Mouse (Mus musculus): Measurements from ENCODE around the gene Myom1.

The Myom1 gene

DNA sequence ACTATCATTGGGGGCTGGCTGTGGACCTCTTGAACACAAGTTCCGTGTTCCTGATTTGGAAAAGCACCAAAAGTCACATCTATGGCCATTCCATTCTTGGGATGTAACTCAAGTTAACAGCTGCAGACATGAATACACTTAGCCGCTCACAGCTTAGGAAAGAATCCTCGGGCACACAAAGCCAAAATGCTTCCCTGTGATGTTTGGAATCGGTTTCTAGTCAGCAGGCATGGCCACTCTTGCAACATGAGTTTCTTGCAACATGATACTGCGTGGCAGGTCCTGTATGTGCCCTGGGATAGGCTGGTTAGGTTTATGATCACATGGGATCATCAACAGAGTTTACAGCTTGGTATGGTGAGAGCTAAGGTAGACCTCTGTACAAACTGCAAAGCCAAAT lies 91.4 kb downstream of the Myom1 start:
- ATAC-seq (ENCODE audit: insufficient number of reproducible peaks, low FRiP score, low TSS enrichment): no peak

DNA sequence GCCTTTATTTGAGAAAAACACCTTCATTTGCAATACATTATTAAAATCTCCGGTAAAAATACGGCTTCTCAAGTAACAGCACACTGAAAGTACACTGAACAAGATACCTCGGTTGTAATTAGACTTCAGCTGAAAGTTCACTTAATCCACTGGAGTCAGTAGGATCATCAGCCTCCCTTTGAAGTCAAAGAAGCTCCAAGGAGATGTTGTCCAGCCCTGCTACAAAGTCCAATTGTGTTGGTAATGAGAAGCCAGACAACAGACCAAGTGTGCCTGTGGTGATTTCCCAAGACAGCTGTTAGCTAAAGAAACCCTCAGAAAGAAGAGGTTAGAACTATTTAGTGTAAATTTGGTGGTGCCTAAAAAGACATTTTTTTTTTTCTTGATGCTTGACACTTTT lies 92.0 kb downstream of the Myom1 start:
- no peak for ATAC-seq (ENCODE audit: insufficient number of reproducible peaks, low FRiP score, low TSS enrichment)

DNA sequence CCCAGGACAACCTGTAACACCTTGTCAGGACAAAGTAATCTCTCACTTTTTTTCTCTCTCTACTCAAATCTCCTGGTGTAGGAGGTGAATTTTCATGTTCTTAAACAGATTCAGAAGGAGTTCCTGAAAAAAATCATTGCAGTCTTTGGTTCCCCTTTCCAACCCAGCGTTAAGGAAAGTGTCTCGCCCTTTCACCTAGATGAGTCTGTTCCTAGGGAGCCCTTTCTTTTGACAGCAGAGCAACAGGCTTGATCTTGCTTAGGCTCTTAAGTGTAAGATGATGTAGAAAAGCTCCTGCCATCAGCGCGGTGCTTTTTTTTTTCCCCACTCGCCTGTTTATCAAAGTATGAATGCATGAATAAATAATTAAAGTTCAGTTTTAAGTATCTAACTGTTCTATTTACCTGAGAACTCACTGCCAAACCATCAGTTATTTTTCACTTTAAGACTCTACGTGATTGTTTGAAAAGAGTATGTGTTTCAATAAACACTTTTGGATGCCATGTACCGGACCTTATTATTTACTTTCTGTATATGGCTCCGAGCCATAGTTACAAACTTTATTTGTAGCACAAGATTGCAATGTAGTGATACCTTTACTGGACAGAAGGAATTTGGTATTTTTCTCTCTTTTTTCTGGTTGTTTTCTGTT lies 94.2 kb downstream of the Myom1 start:
- ATAC-seq (ENCODE audit: insufficient number of reproducible peaks, low FRiP score, low TSS enrichment): no peak

DNA sequence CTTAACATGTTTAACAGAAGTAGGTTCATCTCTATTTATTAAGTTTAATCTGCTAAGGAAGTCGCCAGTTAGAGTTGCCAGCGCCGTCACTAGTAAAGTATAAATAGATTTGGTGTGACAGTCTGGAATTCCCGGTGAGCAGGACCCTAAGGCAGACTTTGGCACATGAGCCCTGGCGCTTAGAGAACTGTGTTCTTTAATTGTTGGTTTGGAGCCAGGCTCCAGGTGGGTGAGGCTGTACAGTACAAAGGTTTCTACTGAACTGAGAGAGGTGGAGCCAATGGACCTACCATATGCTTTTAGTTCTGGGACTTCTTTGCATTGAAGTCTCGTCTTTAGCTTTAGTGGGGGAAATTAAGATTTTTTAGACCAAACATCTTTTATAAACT lies 94.8 kb downstream of the Myom1 start:
- ATAC-seq (ENCODE audit: insufficient number of reproducible peaks, low FRiP score, low TSS enrichment): no peak

DNA sequence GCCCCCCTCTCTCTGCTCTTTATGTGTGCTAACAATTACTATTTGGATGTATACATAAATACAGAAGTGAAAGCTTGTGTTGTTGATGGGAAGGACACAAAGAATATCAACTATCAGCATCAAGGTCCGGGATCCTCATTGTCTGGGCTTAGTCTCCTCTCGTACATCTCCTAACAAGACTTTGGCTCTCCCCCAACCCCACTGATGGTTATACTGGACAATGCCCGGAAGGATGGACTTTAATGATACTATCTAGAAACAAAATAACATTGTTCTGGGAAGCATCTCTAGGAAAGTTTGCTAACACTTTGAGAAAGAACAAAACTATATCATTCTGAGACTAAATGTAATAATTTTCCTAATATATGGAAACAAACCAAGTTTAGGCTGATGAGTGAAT lies 96.2 kb downstream of the Myom1 start:
- ATAC-seq (ENCODE audit: insufficient number of reproducible peaks, low FRiP score, low TSS enrichment): no peak

DNA sequence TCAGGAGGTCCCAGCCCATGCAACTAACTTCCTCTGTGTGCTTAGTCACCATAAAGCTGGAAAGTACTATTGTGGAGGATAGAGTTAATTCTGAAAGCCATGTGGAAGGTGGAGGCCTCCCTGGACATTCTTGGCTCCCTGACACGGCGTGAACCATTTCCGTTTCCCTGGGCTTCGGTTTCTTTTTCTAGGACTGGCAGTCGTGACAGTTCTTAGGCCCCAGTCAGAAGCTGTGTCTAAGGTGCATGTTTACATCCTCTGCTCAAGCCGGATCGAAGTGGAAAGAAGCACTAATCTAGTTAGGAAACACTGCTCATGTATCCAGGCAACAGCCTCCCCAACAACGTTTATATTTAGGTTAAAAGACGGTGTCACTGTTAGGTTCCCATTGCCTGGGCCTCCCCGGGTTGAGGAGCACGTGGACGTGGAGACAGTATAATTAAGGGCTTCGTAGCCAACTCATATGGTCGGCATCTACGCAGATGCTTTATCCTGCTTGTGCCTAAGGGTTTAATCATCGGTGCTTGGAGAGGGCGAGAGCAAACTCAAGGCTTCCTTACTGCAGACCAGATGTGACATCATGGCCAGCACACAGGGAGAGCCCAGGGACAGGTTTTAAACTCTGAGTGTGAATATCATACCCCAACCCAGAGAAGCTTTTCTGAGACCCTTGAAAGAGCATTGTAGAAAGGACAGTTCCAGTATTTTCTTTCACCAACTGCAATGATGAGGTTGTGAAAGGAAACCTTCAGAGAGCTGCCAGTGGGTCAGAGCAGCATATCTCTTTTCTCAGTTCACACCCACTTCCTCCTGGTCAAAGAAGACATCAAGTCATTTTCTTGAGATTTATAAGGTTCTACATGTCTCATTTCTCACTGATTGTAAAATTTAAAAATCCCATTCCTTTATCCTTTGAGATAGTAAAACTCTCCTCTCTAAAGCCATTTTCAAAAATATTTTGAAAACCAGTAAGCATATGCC lies 100.4 kb downstream of the Myom1 start:
- no peak for ATAC-seq (ENCODE audit: insufficient number of reproducible peaks, low FRiP score, low TSS enrichment)

DNA sequence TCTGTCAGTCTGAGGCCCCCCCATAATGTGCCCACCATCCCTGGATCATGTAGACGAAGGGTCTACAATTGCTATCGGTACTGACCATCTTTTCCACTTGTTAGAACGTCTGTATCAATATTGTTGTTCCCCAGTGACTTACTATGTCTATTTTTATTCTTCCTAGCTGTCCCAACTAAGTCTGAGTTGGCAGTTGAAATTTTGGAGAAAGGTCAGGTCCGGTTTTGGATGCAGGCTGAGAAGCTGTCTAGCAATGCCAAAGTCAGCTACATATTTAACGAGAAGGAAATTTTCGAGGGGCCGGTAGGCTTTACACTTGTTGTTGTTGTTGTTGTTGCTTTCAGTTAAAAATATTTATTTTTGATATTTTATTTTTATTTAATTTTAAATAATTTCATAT lies 102.9 kb downstream of the Myom1 start:
- ATAC-seq (ENCODE audit: insufficient number of reproducible peaks, low FRiP score, low TSS enrichment): no peak

DNA sequence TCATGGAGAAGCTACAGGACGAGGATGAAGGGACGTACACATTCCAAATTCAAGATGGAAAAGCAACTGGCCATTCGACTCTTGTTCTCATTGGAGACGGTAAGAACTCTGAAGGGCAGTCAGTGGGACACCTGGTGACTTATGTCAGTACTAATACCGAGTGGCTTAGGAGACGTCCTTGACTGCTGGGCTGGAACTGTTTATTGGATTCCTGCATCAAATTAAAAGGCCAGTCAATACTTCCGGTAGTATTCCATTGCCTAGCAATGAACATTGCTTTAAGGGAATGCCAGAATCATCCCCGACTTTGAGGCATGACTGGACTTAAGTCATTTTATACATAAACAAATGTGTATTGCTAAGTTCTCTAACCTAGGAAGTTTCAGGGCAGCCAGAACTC lies 103.8 kb downstream of the Myom1 start:
- ATAC-seq (ENCODE audit: insufficient number of reproducible peaks, low FRiP score, low TSS enrichment): no peak

DNA sequence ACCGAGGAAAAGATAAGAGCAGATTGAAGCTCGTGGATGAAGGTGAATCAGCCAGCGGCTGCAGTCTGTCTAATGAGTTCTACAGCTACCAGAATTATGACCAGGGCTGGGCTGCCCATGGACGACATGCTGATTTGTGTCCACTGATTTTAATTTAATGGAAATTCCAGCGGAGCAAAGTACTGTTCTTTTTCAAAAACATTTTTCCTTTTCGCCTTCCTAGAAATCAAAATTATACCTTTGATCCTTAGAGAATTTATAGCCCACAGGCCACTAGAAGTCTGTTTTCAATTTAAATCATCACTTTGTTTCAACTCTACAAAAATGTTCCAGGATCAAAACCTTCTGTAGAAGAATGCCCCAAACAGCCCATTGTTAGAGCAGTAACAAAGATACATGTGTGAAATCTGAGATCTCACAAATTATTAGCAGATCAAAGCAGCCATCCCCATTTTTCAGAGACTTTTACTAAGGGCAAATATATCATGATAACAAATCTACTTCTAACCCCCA lies 108.4 kb downstream of the Myom1 start:
- no peak for ATAC-seq (ENCODE audit: insufficient number of reproducible peaks, low FRiP score, low TSS enrichment)

DNA sequence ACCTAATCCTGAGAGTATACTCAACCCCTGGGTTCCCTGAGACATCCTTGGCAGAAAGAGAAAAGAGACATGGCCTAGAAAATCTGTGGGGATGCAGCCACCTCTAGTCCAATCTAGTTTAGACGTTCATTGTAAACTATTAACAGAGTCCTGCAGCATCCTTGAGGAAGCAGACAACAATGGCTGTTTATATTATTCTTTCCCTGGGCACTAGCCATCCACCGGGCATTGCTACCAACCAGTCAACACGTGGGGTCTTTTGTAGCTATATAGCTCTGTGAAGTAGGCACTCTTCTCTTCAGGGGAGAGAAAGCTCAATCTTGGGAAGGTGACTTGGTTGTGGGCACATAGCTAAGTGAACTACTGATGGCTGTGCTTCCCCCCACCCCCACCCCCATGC lies 110.3 kb downstream of the Myom1 start:
- ATAC-seq (ENCODE audit: insufficient number of reproducible peaks, low FRiP score, low TSS enrichment): no peak

DNA sequence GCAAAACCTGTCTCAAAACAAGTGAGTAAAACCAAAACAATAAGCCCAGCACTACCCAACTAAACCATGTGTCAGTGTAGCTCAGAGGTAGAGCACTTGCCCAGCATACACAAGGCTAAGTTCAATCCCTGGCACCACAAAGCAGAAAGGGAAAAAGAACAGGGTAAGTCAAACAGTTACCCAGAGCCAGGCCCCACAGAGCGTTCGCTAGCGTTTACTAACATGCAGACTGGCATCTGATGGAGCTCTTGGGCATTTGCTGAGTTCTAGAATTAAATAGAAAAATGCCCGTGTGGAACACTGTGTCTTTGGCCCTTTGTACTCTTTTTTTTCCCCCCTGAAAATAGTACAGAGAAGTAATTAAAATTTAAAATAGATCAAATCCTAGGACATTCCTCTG lies 111.8 kb downstream of the Myom1 start:
- no peak for ATAC-seq (ENCODE audit: insufficient number of reproducible peaks, low FRiP score, low TSS enrichment)

DNA sequence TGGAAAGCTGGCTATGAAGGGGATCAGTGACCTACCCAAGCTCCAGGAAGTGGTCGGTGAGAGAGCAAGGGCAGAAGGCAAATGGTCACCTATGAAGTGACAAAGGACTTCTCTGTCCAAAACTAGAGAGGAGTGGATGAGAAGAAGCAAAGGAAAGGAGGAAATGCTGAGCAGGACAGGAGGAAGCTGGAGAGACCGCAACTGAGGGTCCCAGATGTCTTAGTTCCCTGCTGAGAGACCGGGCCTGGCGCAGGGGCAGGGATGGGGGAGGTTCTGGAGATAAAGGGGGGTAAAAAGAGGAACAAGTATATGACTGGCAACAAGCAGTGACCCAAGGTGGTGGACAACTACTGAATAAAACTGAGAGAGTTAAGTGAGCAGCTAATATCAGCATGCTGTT lies 115.5 kb downstream of the Myom1 start:
- ATAC-seq (ENCODE audit: insufficient number of reproducible peaks, low FRiP score, low TSS enrichment): no peak

DNA sequence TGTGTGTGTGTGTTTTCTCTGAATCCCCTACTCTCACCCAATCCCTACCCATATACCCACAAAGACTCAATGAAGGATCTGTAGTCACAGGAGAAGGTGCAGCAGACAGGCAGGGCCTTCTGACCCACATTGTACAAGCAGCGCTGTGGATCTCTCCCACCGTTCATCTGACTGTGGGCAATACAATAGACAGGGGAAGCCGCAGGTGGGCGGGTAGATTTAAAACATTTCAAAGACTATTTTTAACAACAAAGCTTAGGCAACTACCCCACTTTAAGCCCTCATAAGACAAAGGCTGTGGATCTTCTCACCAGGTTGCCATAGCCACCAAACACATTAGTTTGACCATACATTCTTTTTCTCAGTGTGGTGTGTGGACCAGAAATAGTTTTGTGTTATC lies 116.2 kb downstream of the Myom1 start:
- no peak for ATAC-seq (ENCODE audit: insufficient number of reproducible peaks, low FRiP score, low TSS enrichment)

DNA sequence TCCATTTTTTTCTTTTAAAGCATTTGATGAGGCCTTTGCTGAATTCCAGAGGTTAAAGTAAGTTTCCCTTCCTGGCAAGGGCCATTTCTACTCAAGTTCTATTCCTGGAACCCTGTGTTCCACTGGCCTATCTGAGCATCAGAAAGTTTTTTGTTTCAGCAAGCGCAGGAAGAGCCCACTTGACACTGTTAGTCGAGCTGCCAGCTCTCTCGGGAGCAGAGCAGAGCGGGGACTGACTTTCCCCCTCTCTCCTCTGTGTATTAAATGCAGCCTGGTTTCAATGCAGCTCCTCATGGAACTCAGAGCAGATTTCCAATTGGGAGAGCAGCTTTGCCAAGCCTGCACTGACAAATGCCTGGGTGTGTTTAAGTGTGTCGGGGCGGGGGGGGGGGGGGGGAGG lies 118.2 kb downstream of the Myom1 start:
- ATAC-seq (ENCODE audit: insufficient number of reproducible peaks, low FRiP score, low TSS enrichment): no peak

DNA sequence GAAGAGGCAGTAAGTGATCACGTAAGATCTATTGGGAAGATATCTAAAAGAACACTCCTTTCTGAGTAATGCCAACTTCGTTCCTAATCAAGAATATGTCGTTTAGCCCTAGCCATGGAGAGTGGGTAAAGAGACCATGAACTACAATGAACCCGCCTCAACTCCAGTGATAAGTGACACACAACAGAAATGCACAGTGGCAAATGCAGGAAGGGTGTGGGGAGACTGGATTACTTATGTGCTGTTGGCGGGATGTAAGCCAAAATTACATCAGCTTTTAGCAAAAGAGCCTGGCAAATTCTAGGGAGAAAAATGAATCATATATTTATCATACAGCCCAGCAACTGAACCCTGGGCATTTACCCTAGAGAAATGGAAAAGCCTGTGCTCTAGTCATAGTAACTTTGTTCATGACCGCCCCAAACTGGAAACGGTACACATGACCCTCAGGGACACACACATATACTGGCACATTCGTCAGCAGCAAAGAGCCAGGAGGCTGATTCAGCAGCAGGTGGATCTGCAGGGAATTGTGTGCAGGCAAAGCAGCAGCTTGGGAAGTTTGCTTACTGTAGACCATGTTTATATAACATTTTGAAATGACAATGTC lies 121.7 kb downstream of the Myom1 start:
- no peak for ATAC-seq (ENCODE audit: insufficient number of reproducible peaks, low FRiP score, low TSS enrichment)

DNA sequence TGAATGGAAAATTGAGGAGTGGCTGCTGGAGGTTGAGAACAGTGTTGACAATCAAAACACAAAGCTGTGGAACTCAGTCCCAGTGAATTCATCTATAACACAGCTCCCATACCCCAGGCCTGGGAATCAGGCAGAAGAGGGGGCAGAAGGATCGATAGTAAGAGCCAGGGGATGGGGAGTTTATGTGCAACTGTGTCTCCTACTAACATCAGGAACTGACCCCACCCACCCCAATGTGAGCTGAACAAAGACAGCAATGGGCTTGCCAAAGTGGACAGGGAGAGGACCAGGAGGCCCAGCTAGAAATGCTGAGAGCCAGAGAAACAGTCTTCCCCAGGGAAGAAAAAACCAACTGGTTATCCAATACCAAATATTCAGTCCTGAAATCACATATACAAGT lies 122.2 kb downstream of the Myom1 start:
- ATAC-seq (ENCODE audit: insufficient number of reproducible peaks, low FRiP score, low TSS enrichment): no peak

DNA sequence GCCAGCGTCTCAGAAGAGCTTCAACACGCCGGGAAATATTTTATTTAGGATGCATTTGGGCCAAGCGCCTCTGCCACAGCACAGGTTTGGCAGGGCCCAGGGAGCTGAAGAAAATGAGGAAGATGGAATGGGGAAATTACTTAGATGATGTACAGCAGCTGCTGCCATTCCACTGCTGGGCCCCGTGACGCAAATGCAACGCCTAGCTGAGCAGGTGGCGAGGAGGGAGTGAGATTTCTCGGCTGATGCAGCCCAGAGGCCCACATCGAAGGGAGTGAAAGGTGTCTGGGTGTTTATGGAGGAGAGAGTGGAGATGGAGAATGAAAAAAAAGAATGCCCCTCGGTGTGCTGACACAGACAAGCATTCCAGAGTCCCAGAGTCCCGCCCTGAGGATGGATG lies 123.1 kb downstream of the Myom1 start:
- no peak for ATAC-seq (ENCODE audit: insufficient number of reproducible peaks, low FRiP score, low TSS enrichment)

DNA sequence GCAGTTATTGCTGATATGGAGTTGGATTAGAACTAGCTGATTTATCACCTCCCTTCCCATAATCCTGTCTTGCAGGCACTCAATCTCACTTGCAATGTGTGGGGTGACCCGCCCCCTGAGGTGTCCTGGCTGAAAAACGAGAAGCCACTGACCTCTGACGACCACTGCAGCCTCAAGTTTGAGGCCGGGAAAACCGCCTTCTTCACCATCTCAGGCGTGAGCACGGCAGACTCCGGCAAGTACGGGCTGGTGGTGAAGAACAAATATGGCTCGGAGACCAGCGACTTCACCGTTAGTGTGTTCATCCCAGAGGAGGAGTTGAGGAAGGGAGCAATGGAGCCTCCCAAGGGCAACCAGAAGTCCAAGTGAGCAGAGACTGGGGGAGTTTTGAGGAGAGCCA lies 123.6 kb downstream of the Myom1 start:
- no peak for ATAC-seq (ENCODE audit: insufficient number of reproducible peaks, low FRiP score, low TSS enrichment)

DNA sequence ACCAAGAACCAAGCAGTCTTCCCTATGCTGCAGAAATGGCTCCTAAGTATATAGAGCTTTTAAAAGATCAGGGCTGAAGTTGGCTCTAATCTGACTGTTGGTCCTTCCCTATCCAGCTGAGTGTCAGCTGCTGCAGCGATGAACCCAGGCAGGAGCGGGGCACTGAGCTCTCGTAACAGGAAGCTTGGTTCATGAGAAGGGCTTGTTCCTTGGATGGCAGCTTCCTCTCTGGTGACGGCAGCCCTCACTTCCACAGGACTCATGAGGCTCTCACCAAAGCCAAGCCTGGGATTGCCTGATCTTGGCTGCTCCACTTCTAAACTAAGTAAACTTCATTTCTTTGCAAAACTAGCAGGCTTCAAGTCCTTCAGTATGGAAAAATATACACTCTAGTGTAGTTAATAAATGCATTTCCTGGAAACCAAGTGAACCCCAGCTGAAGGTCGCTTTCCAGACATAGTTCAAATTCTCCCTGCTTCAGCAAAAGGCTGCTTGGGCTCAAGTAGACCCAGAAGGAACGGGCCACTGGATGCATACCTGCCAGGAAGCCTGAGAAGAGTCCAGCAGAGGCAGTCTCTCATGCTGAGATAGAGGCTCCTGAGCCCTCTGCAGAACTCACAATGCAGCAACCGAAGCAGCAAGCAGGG lies 125.2 kb downstream of the Myom1 start:
- no peak for ATAC-seq (ENCODE audit: insufficient number of reproducible peaks, low FRiP score, low TSS enrichment)

DNA sequence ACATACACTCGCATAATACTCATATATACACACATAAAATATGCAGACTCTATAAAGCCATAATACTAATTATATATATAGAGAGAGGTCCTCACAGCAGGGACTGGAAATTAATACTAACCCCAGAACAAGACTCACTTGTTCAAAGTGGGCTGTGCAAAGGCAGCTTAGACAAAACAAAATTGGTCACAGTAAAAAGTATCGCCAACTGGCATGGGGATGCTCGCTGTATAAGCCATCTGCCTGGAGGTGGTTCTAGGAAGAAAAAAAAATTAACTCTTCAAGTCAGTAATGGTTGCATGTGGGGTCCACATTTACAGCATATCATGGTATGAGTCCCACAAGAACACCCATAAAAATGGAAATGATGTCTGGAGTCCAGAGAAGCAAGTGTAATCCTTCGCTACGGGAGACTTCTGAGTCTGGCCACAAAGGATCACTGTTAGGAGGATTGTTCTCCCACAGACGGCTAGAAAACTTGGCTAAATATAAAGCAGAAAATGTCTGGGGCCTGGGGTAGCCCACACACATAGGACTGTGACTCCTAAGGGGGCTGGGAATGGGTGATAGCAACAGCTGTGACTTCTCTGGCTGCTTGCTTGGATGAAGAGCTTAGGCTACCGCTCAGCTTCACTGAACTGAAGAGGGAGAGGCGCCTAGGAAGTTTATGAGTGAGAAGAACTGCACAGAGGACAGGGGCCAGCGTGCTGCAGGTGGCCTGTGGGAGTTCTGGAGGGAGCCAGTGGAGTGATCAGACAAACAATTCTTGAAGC lies 127.2 kb downstream of the Myom1 start:
- no peak for ATAC-seq (ENCODE audit: insufficient number of reproducible peaks, low FRiP score, low TSS enrichment)

All from cerebellum, adult (tissue).